Mouse (Mus musculus): ENCODE results near the gene Pex19. TPM values are rescaled to one million over a fixed set of nuclear protein-coding genes. Genes with fewer than 3 reads are reported as not detected.

Gene Pex19
- polyA plus RNA-seq (2015; fragmentation: Nextera tagmentation; extraction: Ambion mirVana), result 73.9 and 74.0 TPM in 2 replicates

DNA sequence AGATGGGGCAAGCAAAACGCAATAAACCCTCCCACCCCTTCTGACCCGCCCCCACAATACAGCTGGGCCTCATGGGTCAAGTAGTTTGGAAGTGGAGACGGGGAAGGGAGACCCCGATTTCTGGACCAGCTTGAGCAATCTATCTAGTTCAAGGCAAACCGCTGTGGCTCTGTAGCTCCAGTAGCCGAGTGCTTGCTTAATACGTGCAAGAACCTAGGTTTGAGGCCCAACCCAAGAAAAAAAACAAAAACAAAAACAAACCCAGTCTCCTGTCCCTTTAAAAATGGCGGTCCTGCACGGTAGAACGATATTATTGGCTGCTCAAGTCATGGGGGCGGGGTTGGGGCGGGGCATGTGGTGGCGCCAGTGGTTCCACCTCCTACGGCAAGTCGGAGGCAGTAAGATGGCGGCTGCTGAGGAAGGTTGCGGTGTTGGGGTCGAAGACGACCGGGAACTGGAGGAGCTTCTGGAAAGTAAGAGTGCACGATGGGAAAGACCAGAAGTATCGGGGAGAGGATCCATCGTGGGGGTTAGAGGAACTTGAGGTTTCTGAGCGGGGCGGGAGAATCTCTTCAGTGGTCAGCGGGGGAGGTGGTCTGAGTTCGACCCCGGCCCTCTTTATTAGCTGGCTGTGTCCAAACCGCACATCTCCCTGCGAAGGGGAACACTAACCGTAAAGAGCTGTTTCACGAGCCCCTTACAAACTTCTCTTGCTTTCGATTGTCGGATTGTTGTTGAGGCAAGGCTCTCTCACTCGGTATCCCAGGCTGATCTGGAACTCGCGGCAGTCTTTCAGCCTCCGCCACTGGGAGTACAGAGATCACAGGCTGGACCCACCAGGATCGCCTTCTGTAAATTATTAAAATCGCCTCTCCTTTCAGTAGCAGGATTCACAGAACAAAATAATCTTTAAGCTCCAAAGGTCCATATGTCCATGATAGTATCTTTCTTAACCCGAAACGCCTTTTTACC lies at the start of gene Pex19:
Pex19 (plus strand) TSS at position 380 of the 972 bp plus-strand sequence.
- peak; percentile 94 for DNase-seq (ENCODE audit: low spot score)

DNA sequence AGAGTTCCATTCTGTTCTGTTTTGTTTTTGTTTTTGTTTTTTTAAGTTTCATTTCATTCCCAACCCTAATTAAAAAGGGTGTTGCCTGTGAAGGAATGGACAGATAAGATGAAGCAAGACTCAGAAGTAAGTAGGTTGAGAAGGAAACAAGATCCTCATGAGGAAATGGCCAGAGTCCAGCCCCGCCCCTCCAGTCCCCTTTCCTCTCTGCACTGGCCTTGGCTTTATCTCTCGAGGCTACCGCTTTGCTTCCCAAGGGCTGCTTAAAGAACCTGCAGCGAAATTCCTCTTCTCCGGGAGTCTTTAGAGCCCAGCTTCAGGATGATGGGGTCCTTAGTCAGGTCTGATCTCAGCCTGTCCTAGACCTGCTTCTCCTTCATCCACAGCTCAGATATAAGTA lies 48.6 kb upstream of the Pex19 start:
- DNase-seq (ENCODE audit: low spot score), result no peak

DNA sequence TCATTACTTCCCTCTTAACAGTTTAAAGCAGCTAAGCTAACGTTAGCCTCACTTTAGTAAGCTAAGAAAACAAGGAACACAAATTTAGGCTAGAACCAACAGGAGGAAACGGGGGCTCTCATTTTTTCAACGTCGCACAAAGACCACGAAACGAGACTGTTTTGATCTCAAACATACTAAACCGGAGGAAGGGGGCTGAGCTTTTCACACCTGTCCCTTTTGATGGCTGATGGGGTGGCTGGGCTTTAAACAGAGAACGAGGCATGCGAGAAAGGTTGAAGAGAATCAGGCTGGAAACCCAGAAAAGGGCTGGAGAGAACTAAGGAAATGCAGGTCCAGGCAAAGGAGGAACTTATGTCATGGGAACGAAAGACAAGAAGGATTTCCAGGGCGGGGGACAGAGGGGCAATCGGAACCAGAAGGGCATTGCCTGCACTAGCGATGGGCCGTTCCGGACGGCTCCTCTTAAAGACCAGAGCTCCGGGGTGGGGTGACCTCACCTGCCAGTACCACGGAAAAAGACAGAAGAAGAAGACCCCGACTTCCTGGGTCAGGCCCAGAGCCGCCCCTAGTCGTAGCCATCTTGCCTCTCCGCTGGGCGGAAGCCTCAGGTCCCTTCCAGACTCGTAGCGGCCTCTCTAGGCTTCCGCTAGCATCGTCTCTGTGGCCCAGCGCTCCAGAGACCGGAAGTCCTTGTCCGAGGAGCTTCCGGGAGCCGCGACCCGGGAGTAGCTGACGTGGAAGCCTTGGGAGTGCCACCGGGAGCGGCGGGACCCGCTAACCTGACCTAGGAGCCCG lies 44.3 kb upstream of the Pex19 start, which contains the start of the genes Copa and Ncstn:
Copa (plus strand) TSS at position 429 of the 798 bp plus-strand sequence.
Ncstn (minus strand) TSS at position 695 of the 798 bp plus-strand sequence.
- DNase-seq (ENCODE audit: low spot score), result peak; percentile 95

DNA sequence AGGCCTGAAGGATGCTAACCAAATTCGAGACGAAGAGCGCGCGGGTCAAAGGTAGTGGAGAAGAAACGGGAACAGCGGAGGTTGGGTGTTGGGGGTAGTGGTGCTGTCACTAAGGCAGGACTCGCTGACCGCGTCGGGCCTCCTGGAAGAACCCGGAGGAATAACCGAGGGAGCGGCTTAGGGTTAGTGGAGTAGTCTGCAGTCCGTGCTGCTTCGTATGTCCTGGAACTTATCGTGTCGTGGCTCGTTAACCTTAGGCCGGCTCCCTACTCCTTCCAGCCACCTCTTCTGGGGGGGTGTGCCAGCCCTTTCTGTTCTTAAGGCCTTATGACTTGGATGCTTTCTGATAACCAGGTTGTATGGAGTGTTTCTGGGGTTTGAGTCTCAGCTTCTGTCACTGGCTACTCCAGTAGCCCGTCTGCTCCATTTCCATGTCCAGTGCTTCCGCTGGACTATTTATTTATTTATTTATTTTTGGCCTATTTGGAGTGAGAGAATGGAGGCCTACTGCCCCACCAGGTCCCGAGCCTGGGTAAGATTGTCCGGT lies 43.6 kb upstream of the Pex19 start:
- no peak for DNase-seq (ENCODE audit: low spot score)

DNA sequence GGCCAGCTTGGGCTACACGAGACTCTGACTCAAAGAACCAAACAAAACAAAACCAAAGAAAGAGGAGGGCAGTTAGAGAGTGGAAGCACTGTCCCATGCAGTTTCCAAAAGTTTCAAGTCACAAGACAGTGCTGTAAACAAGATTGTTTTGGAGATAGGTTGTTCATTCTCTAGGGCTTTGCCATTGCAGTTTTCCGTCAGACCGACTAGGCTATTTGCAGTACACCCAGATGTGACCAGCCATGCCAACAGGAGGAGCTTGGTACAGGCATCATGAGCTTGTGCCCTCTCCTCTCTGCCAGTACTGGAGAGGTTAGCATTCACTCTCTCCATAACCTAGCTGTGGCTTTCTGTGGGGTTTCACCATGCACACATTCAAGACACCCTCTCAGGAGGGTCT lies 33.0 kb upstream of the Pex19 start:
- DNase-seq (ENCODE audit: low spot score), result no peak

DNA sequence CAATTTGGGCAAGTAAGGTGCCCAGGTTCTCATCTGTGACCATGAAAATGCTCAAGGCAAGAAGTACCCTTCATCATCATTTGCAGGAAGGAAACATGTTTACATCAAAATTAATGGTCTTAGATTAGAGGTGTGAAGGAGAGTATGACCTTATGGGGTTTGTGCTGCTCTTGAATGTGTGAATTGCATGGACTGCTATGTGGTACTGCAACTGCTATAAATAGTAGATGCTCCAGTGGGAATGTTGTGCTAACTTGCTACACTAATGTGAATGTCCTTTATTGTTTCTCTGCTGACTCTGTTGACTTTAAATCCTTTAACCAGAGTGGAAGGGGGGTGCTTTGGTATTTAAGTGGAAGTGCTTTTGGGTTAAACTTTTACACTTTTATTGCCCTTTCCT lies 32.3 kb upstream of the Pex19 start:
- DNase-seq (ENCODE audit: low spot score), result no peak

DNA sequence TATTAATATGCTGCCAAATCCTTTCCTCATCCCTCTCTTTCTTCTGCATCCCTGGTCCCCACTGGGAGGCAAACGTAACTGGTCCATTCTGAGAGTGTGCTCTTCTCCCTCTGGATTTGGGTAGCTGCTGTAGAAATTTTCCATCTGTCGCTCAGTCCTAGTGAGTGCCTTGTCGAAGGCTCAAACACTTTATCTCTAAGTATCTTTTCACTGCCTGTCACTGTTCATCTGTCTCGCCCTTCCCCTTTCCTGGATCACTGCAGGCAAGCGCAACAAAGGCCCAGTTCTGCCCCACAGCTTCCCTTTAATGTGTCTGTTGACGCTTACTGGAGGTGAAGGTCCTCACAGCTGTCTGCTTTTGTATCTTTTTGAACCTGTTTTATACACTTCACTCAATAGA lies 31.4 kb upstream of the Pex19 start:
- DNase-seq (ENCODE audit: low spot score), result no peak

DNA sequence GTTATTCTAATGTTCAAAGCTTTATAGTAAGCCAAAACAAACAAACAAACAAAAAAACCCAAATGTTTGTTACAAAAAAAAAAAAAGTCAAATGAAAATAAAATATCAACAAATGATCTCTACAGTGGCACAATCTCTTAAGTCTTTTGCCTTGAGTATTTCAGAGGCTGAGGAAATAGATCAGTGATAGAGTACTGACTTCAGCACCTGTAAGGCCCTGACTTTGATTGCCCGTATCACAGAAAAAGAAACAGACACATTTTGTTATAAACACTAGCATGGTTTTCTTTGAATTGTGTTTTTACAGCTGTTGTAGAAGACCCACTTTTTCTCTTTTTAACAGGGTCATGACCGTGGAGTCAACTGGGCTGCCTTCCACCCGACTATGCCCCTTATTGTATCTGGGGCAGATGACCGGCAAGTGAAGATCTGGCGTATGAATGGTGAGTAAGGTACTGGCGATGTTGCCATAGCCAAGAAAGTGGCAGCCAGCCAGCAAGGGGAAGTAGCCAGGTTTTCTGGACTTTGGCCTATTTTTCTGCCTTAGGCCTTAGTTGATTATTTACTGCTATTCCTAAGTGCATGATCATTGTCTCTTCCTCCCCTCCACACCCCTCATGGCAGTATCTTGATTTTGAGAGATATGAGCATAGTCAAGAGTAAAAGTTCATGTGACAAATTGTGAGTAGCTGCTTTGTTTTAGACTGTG lies 27.1 kb upstream of the Pex19 start:
- DNase-seq (ENCODE audit: low spot score), result no peak

DNA sequence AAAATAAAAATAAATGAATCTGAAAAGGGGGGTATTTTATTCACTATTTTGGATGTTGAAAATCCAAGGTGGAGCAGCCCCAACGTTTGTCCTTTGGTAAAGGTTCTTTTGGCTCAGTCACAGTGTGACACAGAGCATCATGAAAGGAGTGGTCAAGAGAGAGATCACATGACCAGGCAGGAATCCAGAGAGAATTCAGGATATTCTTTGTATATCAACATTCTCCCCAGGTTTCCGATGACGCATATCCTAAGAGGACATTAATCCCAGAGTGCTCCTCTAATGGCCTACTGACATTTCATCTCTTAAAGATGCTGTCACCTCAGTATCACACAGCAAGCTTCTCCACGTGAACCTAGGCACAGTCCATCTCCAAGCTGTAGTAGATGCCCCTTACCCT lies 22.9 kb upstream of the Pex19 start:
- no peak for DNase-seq (ENCODE audit: low spot score)

DNA sequence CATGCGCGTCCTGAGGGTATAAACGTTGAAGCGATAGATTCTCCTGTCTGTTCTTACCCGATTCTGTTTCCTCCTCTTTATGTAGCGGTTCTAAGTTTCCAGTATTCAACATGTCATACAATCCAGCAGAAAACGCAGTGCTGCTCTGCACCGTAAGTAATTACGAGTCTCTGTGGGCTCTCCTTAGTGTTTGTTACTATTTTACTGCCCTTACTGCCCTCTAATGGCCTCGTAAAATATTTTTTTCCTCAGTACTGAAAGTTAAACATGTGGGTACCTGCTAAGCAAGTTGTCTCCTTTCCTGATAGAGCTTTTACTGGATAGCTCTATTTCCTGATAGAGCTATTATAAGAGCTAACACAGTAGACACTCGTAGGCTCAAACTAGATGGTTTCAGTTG lies 21.5 kb upstream of the Pex19 start:
- no peak for DNase-seq (ENCODE audit: low spot score)

DNA sequence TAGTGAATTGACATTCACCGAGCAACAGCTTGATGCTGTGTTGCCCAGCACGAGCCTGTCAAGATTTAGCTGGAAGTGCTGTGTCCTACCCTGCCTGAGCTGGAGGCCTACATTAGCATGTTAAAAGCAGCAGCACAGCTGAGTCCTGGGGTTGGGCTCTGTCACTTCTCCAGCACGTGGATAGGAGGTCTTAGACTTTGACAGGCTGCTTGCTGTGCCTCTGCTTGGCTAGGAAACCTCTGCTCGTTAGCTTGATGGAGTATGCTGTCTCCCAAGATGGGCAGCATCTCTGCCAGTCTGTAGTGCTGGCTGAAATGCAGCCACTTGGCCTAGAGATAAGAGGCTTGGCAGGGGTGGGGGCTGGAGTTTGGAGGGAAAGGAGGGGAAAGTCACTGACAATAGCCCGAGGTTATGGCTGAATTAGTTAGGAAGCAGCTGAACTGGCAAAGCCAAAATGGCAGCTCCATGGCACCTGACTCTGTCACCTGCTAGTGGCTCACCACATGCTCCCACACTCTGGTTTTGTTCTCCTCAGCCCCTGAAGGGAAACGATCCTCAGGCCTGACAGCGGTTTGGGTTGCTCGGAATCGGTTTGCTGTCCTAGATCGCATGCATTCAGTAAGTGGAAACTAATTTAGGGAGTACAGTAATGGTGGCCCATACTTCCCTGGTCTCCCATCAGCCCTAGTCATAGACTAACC lies 18.6 kb upstream of the Pex19 start:
- DNase-seq (ENCODE audit: low spot score), result no peak

DNA sequence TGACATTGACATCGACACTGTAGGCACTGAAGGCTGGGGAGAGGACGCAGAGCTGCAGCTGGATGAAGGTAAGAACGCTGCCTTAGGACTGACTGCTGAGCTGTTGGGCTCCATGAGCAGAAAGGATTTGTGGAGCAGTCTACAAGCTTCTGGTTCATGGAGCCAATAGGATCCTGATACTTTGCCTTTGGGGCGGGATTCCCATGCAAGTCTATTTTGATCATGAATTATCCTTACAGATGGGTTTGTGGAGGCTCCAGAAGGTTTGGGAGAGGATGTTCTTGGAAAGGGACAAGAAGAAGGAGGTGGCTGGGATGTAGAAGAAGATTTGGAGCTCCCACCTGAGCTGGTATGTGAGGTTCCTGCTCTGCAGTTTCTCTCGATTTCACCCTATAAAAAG lies 9.6 kb upstream of the Pex19 start:
- DNase-seq (ENCODE audit: low spot score), result no peak

DNA sequence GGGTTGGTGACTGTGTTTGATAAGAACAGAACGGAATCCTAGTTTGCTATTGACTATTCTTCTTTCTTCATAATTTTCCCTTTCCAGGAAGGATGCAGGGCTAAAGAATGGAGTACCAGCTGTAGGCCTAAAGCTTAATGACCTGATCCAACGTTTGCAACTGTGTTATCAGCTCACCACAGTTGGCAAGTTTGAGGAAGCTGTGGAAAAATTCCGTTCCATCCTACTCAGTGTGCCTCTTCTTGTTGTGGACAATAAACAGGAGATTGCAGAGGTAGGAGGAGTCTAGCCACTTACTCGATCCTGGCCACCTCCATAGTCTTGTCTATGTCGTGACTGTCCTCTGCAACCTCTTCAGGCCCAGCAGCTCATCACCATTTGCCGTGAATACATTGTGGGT lies 7.5 kb upstream of the Pex19 start:
- no peak for DNase-seq (ENCODE audit: low spot score)

DNA sequence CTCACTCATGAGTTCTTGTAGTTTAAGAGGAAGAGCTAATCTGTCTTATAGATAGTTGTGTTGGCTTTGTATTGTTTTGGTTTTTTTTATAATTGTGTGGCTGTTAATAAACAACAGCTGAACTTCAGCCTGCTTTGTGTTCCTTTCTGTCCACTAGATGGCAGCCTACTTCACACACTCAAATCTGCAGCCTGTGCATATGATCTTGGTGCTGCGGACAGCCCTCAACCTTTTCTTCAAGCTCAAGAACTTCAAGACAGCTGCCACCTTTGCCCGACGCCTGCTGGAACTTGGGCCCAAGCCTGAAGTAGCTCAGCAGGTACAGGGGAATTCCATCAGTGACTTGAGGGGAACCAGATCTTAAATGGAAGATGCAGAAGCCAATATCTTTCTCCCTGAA lies 6.8 kb upstream of the Pex19 start:
- peak; percentile 60 for DNase-seq (ENCODE audit: low spot score)

DNA sequence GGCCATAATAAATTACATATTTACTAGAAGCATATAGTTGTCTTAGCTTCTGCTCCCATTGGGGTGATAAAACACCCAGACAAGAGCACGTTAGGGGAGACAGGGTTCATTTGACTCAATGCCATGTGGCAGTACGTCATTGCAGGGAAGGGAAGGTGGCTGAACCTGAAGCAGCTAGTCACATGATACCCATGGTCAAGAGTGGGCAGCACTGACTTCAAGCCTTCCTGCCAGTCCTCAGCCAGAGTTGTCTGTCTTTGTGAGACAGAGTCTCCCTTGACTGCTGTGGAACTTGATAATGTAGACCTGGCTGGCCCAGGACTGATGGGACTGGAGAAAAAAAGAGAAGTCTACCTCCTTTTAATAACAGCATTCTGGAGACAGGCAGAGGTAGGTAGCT lies 3.9 kb upstream of the Pex19 start:
- no peak for DNase-seq (ENCODE audit: low spot score)

DNA sequence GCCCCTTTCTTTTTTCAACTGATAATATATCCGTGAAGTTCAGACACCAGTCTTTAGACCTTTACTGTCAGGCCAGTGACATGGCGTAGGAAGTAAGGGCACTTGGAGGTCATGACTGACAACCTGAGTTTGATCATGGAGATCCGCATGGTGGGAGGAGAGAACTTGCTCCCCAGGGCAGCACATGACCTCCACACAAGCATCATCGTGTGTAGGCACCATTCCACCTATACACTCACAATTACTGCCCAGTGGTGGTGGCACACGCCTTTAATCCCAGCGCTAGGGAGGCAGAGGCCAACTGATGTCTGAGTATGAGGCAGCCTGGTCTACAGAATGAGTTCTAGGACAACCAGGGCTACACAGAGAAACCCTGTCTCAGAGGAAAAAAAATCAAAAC lies 2.0 kb upstream of the Pex19 start:
- DNase-seq (ENCODE audit: low spot score), result no peak

DNA sequence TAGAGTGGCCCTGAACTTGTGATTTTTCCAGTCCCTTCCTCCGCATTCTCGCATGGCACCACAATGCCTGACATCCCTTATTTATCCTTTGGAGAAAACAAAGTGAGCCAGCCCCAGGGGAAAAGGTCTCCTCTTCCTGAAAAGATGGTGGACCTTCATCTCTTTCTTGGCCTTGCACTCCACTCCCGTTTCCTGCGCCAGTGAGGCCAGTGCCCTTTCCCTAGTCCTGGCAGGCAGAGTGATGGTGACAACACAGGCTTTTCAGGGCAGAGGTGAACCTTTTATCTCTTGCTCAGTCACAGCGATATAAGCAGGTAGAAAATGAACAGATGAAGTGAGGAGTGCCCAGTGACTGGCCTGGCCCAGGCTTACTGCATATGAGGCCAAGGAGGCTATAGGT lies 932 bp downstream of the Pex19 start:
- no peak for DNase-seq (ENCODE audit: low spot score)

DNA sequence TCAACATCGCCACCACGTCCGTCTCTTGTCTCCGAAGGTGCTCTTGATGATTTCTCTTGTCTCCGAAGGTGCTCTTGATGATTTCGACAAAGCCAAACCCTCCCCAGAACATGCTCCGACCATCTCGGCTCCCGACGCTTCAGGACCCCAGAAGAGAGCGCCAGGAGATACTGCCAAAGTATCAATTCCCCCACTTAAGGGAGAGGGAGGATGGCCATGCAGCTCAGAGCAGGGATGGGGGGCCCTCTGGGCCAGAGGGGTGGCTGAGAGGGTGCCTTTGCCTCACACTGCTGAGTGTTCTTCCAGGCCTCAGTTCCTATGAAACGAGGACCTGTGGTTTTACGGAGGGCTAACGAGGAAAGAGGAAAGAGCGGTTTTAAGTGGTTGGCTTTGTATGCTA lies 2.0 kb downstream of the Pex19 start:
- no peak for DNase-seq (ENCODE audit: low spot score)

DNA sequence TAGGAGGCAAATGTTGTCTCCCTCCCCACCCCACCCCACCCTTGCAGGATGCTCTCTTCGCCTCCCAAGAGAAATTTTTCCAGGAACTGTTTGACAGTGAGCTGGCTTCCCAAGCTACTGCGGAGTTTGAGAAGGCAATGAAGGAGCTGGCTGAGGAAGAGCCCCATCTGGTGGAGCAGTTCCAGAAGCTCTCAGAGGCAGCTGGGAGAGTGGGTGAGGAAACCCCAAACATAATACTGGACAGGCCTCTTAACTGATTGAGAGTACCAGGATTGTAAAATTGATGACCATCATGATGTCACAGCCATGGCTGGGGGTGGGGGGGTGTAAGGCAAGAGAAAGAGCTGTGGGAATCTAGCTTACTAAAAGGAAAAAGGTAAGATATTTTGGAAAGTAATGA lies 2.6 kb downstream of the Pex19 start:
- no peak for DNase-seq (ENCODE audit: low spot score)

DNA sequence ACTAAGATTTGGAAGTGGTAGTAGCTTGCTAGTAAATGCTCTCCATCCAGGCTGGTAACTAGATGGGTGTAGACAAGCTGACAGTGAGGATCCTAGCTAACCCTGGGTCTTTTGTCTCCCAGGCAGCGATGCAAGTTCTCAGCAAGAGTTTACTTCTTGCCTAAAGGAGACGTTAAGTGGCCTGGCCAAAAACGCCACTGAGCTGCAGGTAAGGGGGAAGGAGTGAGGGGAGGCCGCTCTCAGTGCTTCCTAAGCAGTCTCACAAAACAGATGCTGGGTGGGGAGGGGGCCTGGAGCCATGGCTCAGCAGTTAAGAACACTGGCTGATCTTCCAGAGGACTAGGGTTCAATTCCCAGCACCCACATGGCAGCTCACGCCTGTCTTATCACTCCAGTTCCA lies 3.2 kb downstream of the Pex19 start:
- DNase-seq (ENCODE audit: low spot score), result no peak

DNA sequence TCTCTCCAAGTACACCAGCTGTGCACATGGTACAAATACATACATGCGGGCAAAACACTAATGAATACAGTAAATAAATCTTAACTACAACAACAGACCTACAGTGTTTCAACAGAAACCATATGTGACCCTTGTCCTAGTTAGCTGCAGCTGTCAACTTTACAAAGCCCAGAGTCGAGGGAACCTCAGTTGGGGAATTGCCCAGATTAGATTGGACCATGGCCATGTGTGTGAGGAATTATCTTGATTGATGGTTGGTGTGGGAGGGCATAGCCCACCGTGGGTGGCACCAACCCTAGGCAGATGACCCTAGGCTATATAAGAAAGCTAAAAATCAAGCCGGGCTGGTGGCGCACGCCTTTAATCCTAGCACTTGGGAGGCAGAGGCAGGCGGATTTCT lies 5.8 kb downstream of the Pex19 start:
- DNase-seq (ENCODE audit: low spot score), result no peak
